Mouse (Mus musculus) stomach, embryonic 15.5 days (tissue): ENCODE results near the gene Gpatch1. TPM values are rescaled to one million over a fixed set of nuclear protein-coding genes. Genes with fewer than 3 reads are reported as not detected.
"Not testable (repeated sequence)": the region's sequence is repeated elsewhere in the genome, so short reads cannot be mapped to it uniquely, and the experiment has no call there.

ENCODE experiments used
- ATAC-seq: fragments of 200-750 bp; cut with Nextera tagmentation; 2 replicates; pipeline ENCODE4 v1.8.0; 2017; ENCODE audit warnings: low read depth, moderate number of reproducible peaks, moderate TSS enrichment; ENCODE audit not compliant: insufficient read depth, low FRiP score
- H3K27ac ChIP-seq: fragments of 300-500 bp; sonication (generic); 2 replicates; pipeline ENCODE4 v1.5.1; 2015; ENCODE audit warnings: mild to moderate bottlenecking, inconsistent platforms
- H3K27me3 ChIP-seq: fragments of 300-500 bp; sonication (generic); replicated peaks from 2 replicates; pipeline ENCODE4 v1.6.1; 2015; ENCODE audit warnings: inconsistent platforms
- H3K36me3 ChIP-seq: fragments of 300-500 bp; sonication (generic); 2 replicates; pipeline ENCODE4 v1.6.1; 2015; ENCODE audit warnings: inconsistent platforms
- H3K4me1 ChIP-seq: fragments of 300-500 bp; sonication (generic); 2 replicates; pipeline ENCODE4 v1.6.1; 2015; ENCODE audit warnings: inconsistent platforms
- H3K4me2 ChIP-seq: fragments of 300-500 bp; sonication (generic); 2 replicates; pipeline ENCODE4 v1.6.1; 2015; ENCODE audit warnings: mild to moderate bottlenecking, inconsistent platforms
- H3K4me3 ChIP-seq: fragments of 300-500 bp; sonication (generic); replicated peaks from 2 replicates; pipeline ENCODE4 v1.5.1; 2015; ENCODE audit warnings: inconsistent platforms
- H3K9ac ChIP-seq: fragments of 300-500 bp; sonication (generic); 2 replicates; pipeline ENCODE4 v1.6.1; 2015; ENCODE audit warnings: inconsistent platforms
- H3K9me3 ChIP-seq: fragments of 300-500 bp; sonication (generic); 2 replicates; pipeline ENCODE4 v1.6.1; 2016; ENCODE audit warnings: inconsistent platforms
- WGBS: fragments of 180-500 bp; shearing (Covaris S2); methylation state at CpG from one replicate; pipeline ENCODE4 v1.1.7; 2015; 5-methylcytosine and 5-hydroxymethylcytosine counted together
- polyA plus RNA-seq: library from polyadenylated mRNA; unstranded; fragments of >200 nt; fragmentation: Nextera tagmentation; extraction: Ambion mirVana; gene quantifications from 2 replicates; pipeline ENCODE4 v1.2.1, GENCODE M21; 2015

Gene Gpatch1
- polyA plus RNA-seq, 1 experiment from 2014 or later, result 13.2 TPM

DNA sequence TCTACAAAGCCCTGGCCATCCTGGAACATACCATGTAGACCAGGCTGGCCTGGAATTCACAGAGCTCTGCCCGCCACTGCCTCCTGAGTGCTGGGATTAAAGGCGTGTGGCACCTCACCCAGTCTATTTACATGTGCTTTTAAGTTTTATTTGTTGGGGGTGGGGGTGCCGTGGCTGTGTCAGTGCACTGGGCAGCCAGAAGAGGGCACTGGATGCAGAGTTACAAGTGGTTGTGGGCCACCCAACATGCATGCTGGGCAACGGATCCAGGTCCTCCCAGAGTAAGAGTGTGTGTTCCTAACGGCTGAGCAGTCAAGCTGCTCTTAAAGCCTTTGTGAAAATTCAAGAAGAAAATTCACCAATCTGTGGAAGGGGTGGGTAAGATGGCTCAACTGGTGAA is 50.4 kb downstream of the Gpatch1 start:
- Histone ChIP-seq H3K4me1 (no peaks in the 10 kb centered on the region), H3K4me3 (no peak overlapping the region), H3K27me3 (no peaks in the 10 kb centered on the region), H3K27ac (no peak overlapping the region), H3K9ac (no peak overlapping the region), H3K36me3 (no peaks in the 10 kb centered on the region), H3K4me2 (no peak overlapping the region), H3K9me3 (no peaks in the 10 kb centered on the region)
- 59% methylated on average over 5 of the region's 5 CpGs for WGBS
- ATAC-seq, result no peak

DNA sequence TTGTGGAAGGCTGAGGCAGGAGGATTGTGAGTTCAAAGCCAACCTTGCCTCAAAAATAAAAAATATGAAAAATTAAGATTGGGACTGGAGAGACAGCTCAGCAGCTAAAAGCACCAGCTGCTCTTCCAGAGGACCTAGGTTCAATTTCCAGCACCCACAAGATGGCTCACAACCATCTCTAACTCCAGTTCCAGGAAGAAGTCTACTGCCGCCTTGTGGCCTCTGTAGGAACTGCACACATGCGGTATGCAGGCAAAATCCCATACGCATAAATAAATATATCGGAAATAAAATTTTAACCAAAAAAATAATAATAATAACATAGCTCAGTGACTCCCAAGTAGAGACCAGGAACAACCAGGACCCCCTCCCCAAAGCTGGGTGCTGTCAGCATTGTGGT is 51.6 kb downstream of the Gpatch1 start:
- WGBS, result 75% methylated on average over 4 of the region's 4 CpGs
- no peaks in the 10 kb centered on the region for H3K27me3 ChIP-seq
- no peaks in the 10 kb centered on the region for H3K4me1 ChIP-seq
- no peaks in the 10 kb centered on the region for H3K9me3 ChIP-seq
- H3K4me3 ChIP-seq, result no peak overlapping the region
- H3K9ac ChIP-seq, result no peak overlapping the region
- no peak for ATAC-seq
- no peak overlapping the region for H3K27ac ChIP-seq
- H3K4me2 ChIP-seq, result no peak overlapping the region
- H3K36me3 ChIP-seq, result no peaks in the 10 kb centered on the region

GRCm38 (mm10) chr7:35264746-35265145 is 53.5 kb downstream of the Gpatch1 start:
- Histone ChIP-seq H3K4me2 (no peak overlapping the region), H3K36me3 (no peaks in the 10 kb centered on the region), H3K27ac (no peak overlapping the region), H3K9ac (no peak overlapping the region), H3K4me3 (no peak overlapping the region), H3K4me1 (no peaks in the 10 kb centered on the region), H3K27me3 (no peaks in the 10 kb centered on the region), H3K9me3 (no peaks in the 10 kb centered on the region)
- ATAC-seq, result no peak
- 15% methylated on average over 7 of the region's 7 CpGs for WGBS

DNA sequence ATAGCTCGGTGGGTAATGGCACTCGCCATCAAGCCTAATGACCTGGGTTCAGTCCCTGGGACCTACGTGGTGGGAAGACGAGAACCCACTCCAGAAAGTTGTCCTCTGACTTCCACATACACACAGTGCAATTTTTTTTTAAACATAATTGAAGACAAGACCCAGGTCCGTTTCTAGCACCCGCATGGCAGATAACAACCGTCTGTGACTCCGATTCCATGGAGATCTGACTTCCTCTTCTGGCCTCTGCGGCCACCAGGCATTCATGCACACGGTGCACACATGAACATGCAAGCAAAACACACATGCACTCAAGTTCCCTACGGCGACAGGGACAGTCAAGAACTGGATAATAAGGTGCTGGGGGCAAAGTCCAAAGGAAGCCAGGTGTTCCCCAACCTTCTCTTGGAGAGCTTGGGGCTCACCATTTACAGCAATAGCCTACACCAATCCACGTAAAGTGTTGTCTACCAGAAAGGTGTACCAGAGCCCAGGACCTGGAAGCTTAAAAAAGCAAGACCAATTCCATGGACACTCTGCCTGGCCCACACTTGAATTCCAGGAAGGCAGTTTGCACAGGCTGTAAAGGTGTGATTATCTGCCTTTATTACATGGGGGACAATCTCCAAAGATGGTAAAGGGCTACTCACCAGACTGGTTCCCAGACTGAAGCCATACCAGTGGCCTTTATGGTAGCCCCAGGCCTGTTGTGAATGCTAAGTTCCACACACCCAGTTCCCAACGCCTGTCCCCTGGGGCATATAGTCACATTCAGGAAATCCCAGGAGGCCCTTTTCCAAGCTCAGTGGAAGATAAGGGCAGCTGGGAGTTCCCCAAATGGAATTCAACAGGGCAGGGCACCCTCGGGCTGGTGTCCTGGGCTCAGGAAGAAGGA is 54.4 kb downstream of the Gpatch1 start:
- H3K9ac ChIP-seq, result no peak overlapping the region
- H3K27ac ChIP-seq, result no peak overlapping the region
- no peaks in the 10 kb centered on the region for H3K27me3 ChIP-seq
- H3K4me3 ChIP-seq, result no peak overlapping the region
- H3K36me3 ChIP-seq, result no peaks in the 10 kb centered on the region
- H3K4me2 ChIP-seq, result no peak overlapping the region
- no peak for ATAC-seq
- no peaks in the 10 kb centered on the region for H3K9me3 ChIP-seq
- H3K4me1 ChIP-seq, result no peaks in the 10 kb centered on the region
- 74% methylated on average over 15 of the region's 15 CpGs for WGBS

DNA sequence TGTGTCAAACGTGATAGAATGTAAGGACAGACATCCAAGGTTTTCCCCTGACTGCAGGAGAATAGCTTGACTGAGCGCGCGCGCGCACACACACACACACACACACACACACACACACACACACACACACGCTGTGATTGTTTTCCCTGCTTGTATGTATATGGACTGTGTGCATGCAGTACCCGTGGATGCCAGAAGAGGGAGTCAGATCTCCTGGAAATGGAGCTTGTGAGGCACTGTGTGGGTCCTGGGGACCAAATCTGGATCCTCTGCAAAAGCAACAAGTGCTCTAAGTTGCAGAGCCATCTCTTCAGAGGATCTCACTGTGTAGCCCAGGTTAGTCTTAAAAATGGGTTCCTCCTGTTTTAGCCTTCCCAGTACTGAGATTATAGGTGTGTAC is 58.9 kb downstream of the Gpatch1 start:
- H3K36me3 ChIP-seq, result no peaks in the 10 kb centered on the region
- H3K27ac ChIP-seq, result no peak overlapping the region
- H3K9me3 ChIP-seq, result no peaks in the 10 kb centered on the region
- no peak for ATAC-seq
- 92% methylated on average over 8 of the region's 8 CpGs for WGBS
- H3K4me2 ChIP-seq, result no peak overlapping the region
- H3K4me3 ChIP-seq, result no peak overlapping the region
- no peaks in the 10 kb centered on the region for H3K4me1 ChIP-seq
- no peaks in the 10 kb centered on the region for H3K27me3 ChIP-seq
- H3K9ac ChIP-seq, result no peak overlapping the region

- Histone ChIP-seq H3K36me3 (no peaks in the 10 kb centered on the region), H3K27me3 (no peaks in the 10 kb centered on the region), H3K27ac (no peak overlapping the region), H3K4me3 (no peak overlapping the region), H3K9me3 (no peaks in the 10 kb centered on the region), H3K4me1 (no peaks in the 10 kb centered on the region), H3K4me2 (no peak overlapping the region), H3K9ac (no peak overlapping the region)
- WGBS, result 53% methylated on average over 7 of the region's 7 CpGs
- ATAC-seq, result no peak
Measured at GRCm38 (mm10) chr7:35258294-35258693, 59.9 kb downstream of the Gpatch1 start.

DNA sequence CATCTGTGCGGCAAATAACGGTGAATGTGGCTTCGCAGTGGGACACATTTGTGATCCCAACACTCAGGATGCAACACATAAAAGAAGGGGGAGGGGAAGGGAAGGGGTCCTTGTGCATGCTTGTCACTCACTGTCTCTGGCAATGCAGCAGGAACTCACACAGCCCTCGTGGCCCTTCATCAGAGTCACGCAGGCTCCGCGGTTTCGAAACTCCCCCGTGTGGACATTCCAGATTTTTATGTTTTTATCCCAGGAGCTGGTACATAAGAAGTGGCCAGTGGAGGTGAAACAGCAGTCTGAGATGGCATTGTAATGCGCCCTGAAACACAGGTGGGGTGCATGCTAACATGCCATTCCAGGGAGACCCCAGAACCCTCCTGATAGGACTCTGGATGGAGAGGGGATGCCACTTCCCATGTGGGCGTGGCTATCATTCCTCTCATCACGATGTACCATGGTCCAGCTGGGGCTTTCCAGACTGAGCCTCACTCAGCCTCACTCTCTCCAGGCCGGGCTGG is 66.1 kb downstream of the Gpatch1 start:
- Histone ChIP-seq H3K4me3 (peak overlapping the region; percentile 25), H3K27ac (no peak overlapping the region), H3K9me3 (no peaks in the 10 kb centered on the region), H3K4me2 (peak overlapping the region; percentile 43), H3K9ac (no peak overlapping the region), H3K4me1 (peaks cover 2% of the 10 kb centered on the region; the same call in 1 of the 2 replicates), H3K27me3 (no peaks in the 10 kb centered on the region), H3K36me3 (no peaks in the 10 kb centered on the region)
- WGBS, result 11% methylated on average over 13 of the region's 13 CpGs
- peak; percentile 56; the same call in 1 of the 2 replicates for ATAC-seq

GRCm38 (mm10) chr7:35237935-35238334 is 80.3 kb downstream of the Gpatch1 start:
- H3K9me3 ChIP-seq, H3K4me2 ChIP-seq, H3K4me3 ChIP-seq, H3K27me3 ChIP-seq, H3K9ac ChIP-seq, H3K27ac ChIP-seq, H3K4me1 ChIP-seq, ATAC-seq, H3K36me3 ChIP-seq: not testable (repeated sequence)
- 73% methylated on average over 3 of the region's 3 CpGs for WGBS

DNA sequence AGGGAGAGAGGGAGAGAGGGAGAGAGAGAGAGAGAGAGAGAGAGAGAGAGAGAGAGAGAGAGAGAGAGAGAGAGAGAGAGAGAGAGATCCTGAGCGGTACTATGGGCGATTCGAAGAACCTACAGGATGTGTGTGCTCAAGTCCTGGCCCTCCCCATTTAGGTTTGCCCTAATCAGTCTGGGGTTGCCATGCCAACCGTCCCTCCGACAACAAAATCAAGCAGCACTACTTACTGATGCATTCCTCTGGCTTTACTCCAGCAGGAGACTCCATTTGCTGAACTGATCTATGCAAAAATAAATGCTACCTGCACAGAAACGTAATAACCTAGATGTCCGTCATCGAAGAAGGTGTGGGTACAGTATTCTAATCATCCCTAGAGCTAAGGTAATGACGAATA is 82.9 kb downstream of the Gpatch1 start:
- ATAC-seq, result peak; percentile 48; the same call in 1 of the 2 replicates
- H3K9ac ChIP-seq, result no peak overlapping the region
- WGBS, result 18% methylated on average over 9 of the region's 9 CpGs

DNA sequence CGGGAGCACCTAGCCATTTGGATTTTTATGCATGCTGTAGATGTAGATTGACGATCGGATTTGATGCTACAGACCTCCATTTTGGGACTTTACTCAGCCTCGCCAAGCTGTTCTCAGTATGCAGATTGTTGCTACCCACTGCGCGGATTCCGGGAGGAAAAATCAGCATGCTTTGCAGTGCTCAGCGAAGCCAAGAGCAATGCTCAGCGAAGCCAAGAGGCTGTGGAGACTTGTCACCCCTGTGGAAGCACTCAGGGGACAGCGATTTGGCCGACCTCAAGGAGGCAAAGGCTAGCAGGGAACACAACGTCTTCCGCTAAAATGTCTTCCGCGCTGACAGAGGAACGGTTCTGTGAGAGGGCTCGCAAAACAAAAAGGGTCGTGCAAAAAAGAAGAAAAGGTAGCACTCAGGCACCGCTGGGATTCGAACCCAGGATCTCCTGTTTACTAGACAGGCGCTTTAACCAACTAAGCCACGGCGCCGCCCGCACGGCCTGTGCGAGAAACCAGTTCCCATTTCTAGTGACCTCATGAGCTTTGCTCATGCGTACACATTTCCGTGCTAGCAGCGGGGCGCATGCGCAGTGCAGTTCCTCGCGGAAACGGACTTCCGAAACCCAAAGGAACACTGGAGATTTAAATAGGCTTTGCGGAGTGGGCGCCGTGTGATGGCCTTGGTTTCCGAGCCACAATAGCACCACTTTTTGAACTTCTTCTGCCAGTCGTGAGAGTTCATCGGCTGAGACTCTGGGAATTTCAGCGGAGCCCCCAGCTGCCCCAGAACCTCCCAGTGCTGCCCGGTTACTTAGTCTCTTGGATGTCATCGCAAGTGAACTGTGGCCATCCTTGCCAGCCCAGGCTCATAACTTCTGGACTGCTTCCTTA is 83.6 kb downstream of the Gpatch1 start:
- peak; percentile 95 for ATAC-seq

More for the DNA sequence above, 82.9 kb downstream of the Gpatch1 start:
- H3K27me3 ChIP-seq, result no peaks in the 10 kb centered on the region
- peak overlapping the region; percentile 66 for H3K4me3 ChIP-seq
- H3K4me2 ChIP-seq, result peak overlapping the region; percentile 51
- no peaks in the 10 kb centered on the region for H3K4me1 ChIP-seq
- no peaks in the 10 kb centered on the region for H3K9me3 ChIP-seq
- no peaks in the 10 kb centered on the region for H3K36me3 ChIP-seq
- peak overlapping the region; percentile 64 for H3K27ac ChIP-seq

DNA sequence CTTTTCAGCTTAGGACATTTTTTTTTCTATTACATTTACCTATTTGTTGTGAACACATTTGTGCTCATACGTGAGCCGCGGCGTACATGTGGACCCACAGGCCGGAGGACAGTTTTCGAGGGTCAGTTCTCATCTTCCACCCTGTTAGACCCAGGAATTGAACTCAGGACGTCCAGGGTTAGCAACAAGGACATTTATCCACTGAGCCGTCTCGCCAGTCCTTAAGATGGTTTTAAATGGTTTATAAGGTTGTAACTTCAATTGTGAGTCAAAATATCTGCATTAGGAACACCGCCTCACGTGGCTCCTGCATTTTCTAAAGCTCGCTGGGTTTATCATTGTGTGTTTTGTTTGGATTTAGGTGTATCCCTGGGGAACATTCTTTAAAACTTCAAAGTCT is 84.4 kb downstream of the Gpatch1 start:
- no peak overlapping the region for H3K9ac ChIP-seq
- H3K4me3 ChIP-seq, result peak overlapping the region; percentile 66
- no peak for ATAC-seq
- H3K4me1 ChIP-seq, result no peaks in the 10 kb centered on the region
- no peaks in the 10 kb centered on the region for H3K36me3 ChIP-seq
- peak overlapping the region; percentile 64 for H3K4me2 ChIP-seq
- no peaks in the 10 kb centered on the region for H3K27me3 ChIP-seq
- 49% methylated on average over 12 of the region's 12 CpGs for WGBS
- peak overlapping the region; percentile 86; the same call in 1 of the 2 replicates for H3K27ac ChIP-seq
- no peaks in the 10 kb centered on the region for H3K9me3 ChIP-seq

More for the DNA sequence above, 83.6 kb downstream of the Gpatch1 start:
- Histone ChIP-seq H3K9ac (peak overlapping the region; percentile 52; the same call in 1 of the 2 replicates), H3K27ac (peak overlapping the region; percentile 94), H3K9me3 (no peaks in the 10 kb centered on the region), H3K4me3 (peak overlapping the region; percentile 66), H3K4me2 (peak overlapping the region; percentile 64), H3K27me3 (no peaks in the 10 kb centered on the region), H3K36me3 (no peaks in the 10 kb centered on the region), H3K4me1 (no peaks in the 10 kb centered on the region)
- WGBS, result under 1% methylated on average over 45 of the region's 45 CpGs
